20 mouse cellular contexts compared by ENCODE assay signal in the genomic region with DNA sequence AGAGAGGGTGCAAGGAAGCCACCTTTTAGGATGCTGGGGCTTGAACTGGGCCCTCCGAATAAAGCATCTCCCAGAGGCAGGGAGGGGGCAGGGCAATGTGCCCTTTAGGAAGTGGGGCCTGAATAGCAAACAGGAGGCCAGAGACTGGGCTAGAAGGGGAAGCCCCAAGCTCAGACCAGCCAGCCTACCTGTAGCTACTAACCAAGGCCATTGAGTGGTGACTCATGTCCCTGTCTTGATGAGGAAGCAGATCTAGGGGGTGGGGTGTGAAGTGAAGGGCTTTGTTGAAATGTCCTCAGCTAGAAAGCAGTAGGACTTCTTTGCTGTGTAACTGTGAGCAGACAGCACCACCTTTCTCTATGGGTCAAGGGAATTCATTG. TPM values are rescaled to one million over a fixed set of nuclear protein-coding genes. Genes with fewer than 3 reads are reported as not detected.
DNase-seq lines count a peak whose midpoint lies in the region; ATAC-seq lines count a peak whose summit lies in the region.
"Had no signal": no experiment of that assay in that cellular context is flagged by ENCODE, and none has a peak within 500 bp of the region (broad histone marks: within the 10 kb centered on the region; RNA-seq: fewer than 3 reads in every experiment).

No protein-coding gene starts in this region.

- no peak overlapping the region for H3K9ac ChIP-seq in forebrain, embryonic 13.5 days
- no peak overlapping the region for H3K9ac ChIP-seq in forebrain, embryonic 12.5 days
- no peak overlapping the region for H3K9ac ChIP-seq in stomach, embryonic 16.5 days (ENCODE audit: low read length)
- H3K9ac ChIP-seq: embryonic facial prominence, embryonic 13.5 days; heart, embryonic 13.5 days; liver, embryonic 14.5 days; midbrain, embryonic 12.5 days had no signal

- no peak overlapping the region for H3K4me2 ChIP-seq in forebrain, embryonic 13.5 days
- H3K4me2 ChIP-seq in forebrain, embryonic 12.5 days: no peak overlapping the region
- H3K4me2 ChIP-seq in stomach, embryonic 16.5 days (ENCODE audit: low read depth, low read length): no peak overlapping the region
- H3K4me2 ChIP-seq: embryonic facial prominence, embryonic 13.5 days; heart, embryonic 13.5 days; midbrain, embryonic 12.5 days had no signal

- H3K36me3 ChIP-seq in forebrain, embryonic 13.5 days (ENCODE audit: poor library complexity, severe bottlenecking): no peaks in the 10 kb centered on the region
- no peaks in the 10 kb centered on the region for H3K36me3 ChIP-seq in forebrain, embryonic 12.5 days (replicated peaks)
- H3K36me3 ChIP-seq in stomach, embryonic 16.5 days (ENCODE audit: control insufficient read depth, insufficient read depth, low read length): no peaks in the 10 kb centered on the region
- H3K36me3 ChIP-seq: embryonic facial prominence, embryonic 13.5 days; midbrain, embryonic 12.5 days had no signal

- H3K27me3 ChIP-seq in forebrain, embryonic 13.5 days: no peaks in the 10 kb centered on the region
- H3K27me3 ChIP-seq in forebrain, embryonic 12.5 days: 0 out of 2 replicates have a peak, but pooled peaks cover 2% of the 10 kb centered on the region
- no peaks in the 10 kb centered on the region for H3K27me3 ChIP-seq in stomach, embryonic 16.5 days (ENCODE audit: control insufficient read depth, insufficient read depth, low read length)
- H3K27me3 ChIP-seq: embryonic facial prominence, embryonic 13.5 days; heart, embryonic 13.5 days; midbrain, embryonic 12.5 days had no signal

- no peaks in the 10 kb centered on the region for H3K9me3 ChIP-seq in forebrain, embryonic 13.5 days (replicated peaks)
- H3K9me3 ChIP-seq in forebrain, embryonic 12.5 days: no peaks in the 10 kb centered on the region
- no peaks in the 10 kb centered on the region for H3K9me3 ChIP-seq in stomach, embryonic 16.5 days (replicated peaks; ENCODE audit: control insufficient read depth, low read length)
- H3K9me3 ChIP-seq: embryonic facial prominence, embryonic 13.5 days; heart, embryonic 13.5 days; midbrain, embryonic 12.5 days had no signal

- H3K4me3 ChIP-seq in forebrain, embryonic 13.5 days: no peak overlapping the region
- H3K4me3 ChIP-seq in forebrain, embryonic 12.5 days (replicated peaks): no peak overlapping the region
- no peak overlapping the region for H3K4me3 ChIP-seq in stomach, embryonic 16.5 days (replicated peaks; ENCODE audit: low read length)
- H3K4me3 ChIP-seq: embryonic facial prominence, embryonic 13.5 days; heart, embryonic 13.5 days; layer of hippocampus, adult 2 months; left cerebral cortex, adult 2 months; midbrain, embryonic 12.5 days had no signal

- H3K4me1 ChIP-seq in forebrain, embryonic 13.5 days: peaks cover 10% of the 10 kb centered on the region; the same call in 1 of the 2 replicates
- peaks cover 14% of the 10 kb centered on the region for H3K4me1 ChIP-seq in forebrain, embryonic 12.5 days
- peaks cover 7% of the 10 kb centered on the region for H3K4me1 ChIP-seq in stomach, embryonic 16.5 days (ENCODE audit: control insufficient read depth, insufficient read depth, low read length)

- 0 out of 2 replicates have a peak overlapping the region, but pooled peaks have one; percentile 14 for H3K27ac ChIP-seq in forebrain, embryonic 13.5 days
- H3K27ac ChIP-seq in forebrain, embryonic 12.5 days: no peak overlapping the region
- H3K27ac ChIP-seq in stomach, embryonic 16.5 days (ENCODE audit: low read length): no peak overlapping the region
- H3K27ac ChIP-seq: embryonic facial prominence, embryonic 13.5 days; heart, embryonic 13.5 days; layer of hippocampus, adult 2 months; left cerebral cortex, adult 2 months; liver, embryonic 14.5 days; midbrain, embryonic 12.5 days had no signal

- no peak for ATAC-seq in forebrain, embryonic 13.5 days
- ATAC-seq in forebrain, embryonic 12.5 days (ENCODE audit: low FRiP score): no peak
- peak; percentile 49; the same call in 1 of the 2 replicates for ATAC-seq in stomach, embryonic 16.5 days (ENCODE audit: insufficient read depth, low FRiP score)
- ATAC-seq: inflammation-experienced regulatory T-cells, adult 6 months had no signal

- DNase-seq in lung, postnatal 25 days (ENCODE audit: low spot score): peak; percentile 14
- no peak for DNase-seq in lung, postnatal 14 days
- peak; percentile 31 for DNase-seq in adrenal gland, postnatal 10 days
- no peak for DNase-seq in cerebellum, adult 11-12 months
- DNase-seq: cerebellum, adult 9-11 months; heart, adult 11 months; heart, postnatal 4 days; kidney, postnatal 10 days; lung, postnatal 10 days; thymus, postnatal 25 days had no signal

- WGBS in forebrain, embryonic 13.5 days: 79% methylated on average over 1 of the region's 1 CpGs
- 63% methylated on average over 1 of the region's 1 CpGs for WGBS in forebrain, embryonic 12.5 days
- WGBS in stomach, embryonic 16.5 days: 41% methylated on average over 1 of the region's 1 CpGs

RNA-seq across cellular contexts. Expression of gene Rab11a, which starts 49.6 kb away (rescaled TPM):
- polyA plus RNA-seq in forebrain, embryonic 13.5 days (2015; fragmentation: Nextera tagmentation; extraction: Ambion mirVana): 337 and 338 TPM in 2 replicates
- 259 and 279 TPM in 2 replicates for polyA plus RNA-seq in forebrain, embryonic 12.5 days (2016; fragmentation: Nextera tagmentation; extraction: Ambion mirVana)
- total RNA-seq in adrenal gland, postnatal 10 days (2021): 100 to 1,000 TPM; 258 to 267 TPM
- 535 and 653 TPM in 2 replicates for polyA plus RNA-seq in stomach, embryonic 16.5 days (2015; fragmentation: Nextera tagmentation; extraction: Ambion mirVana)

Comparison
In these comparisons a context has a peak if more than half of its experiments do, and no peak if none do; other contexts are left out.
1. DNase-seq: peak in lung, postnatal 25 days (single experiment) and adrenal gland, postnatal 10 days (single experiment); none in lung, postnatal 14 days (single experiment) and cerebellum, adult 11-12 months (single experiment).